Mouse (Mus musculus) G1E (cell line): ENCODE measurements around the gene Gcnt1. TPM values are rescaled to one million over a fixed set of nuclear protein-coding genes. Genes with fewer than 3 reads are reported as not detected.

ENCODE experiments used
- ATAC-seq: 2 replicates; pipeline ENCODE4 v1.8.0; 2016; ENCODE audit warnings: mild to moderate bottlenecking; ENCODE audit not compliant: insufficient number of reproducible peaks, poor library complexity, low FRiP score, severe bottlenecking; ENCODE audit errors: extremely low read depth
- DNase-seq: peaks from one replicate; pipeline ENCODE4 v3.0.0; 2012; ENCODE audit warnings: low spot score
- H3K27me3 ChIP-seq: 2 replicates; pipeline ENCODE4 v1.6.1; 2012; ENCODE audit warnings: mild to moderate bottlenecking, low read length, inconsistent platforms; ENCODE audit not compliant: insufficient read depth
- H3K36me3 ChIP-seq: replicated peaks from 2 replicates; pipeline ENCODE3; 2012; ENCODE audit warnings: mild to moderate bottlenecking, inconsistent platforms
- H3K4me1 ChIP-seq: 2 replicates; pipeline ENCODE4 v1.6.1; 2012; ENCODE audit warnings: low read depth, low read length, inconsistent platforms, mixed read lengths; ENCODE audit not compliant: insufficient read depth
- H3K4me3 ChIP-seq: 2 replicates; pipeline ENCODE4 v1.5.1; 2012; ENCODE audit warnings: low read depth, mild to moderate bottlenecking, inconsistent platforms, low read length, moderate library complexity, mixed read lengths
- H3K9me3 ChIP-seq: replicated peaks from 2 replicates; pipeline ENCODE4 v1.6.1; 2012; ENCODE audit warnings: inconsistent platforms
- CTCF ChIP-seq: IDR thresholded peaks from 2 replicates; pipeline ENCODE4 v1.5.1; 2012; ENCODE audit warnings: low read depth, low read length, inconsistent platforms, mixed read lengths
- GATA1 ChIP-seq: IDR thresholded peaks from 2 replicates; pipeline ENCODE4 v1.6.1; 2012; ENCODE audit warnings: borderline replicate concordance, low read length, inconsistent platforms, mixed read lengths
- GATA2 ChIP-seq: IDR thresholded peaks from 2 replicates; pipeline ENCODE4 v1.6.1; 2012; ENCODE audit warnings: low read depth, low read length, inconsistent platforms, borderline replicate concordance
- POLR2AphosphoS5 ChIP-seq: IDR thresholded peaks from 2 replicates; pipeline ENCODE4 v1.6.1; 2012; ENCODE audit warnings: low read depth, low read length, inconsistent platforms; ENCODE audit not compliant: insufficient replicate concordance
- TAL1 ChIP-seq: conservative IDR thresholded peaks from 2 replicates; pipeline ENCODE4 v1.6.1; 2012; ENCODE audit warnings: low read depth, low read length, inconsistent platforms, mixed read lengths
- polyA plus RNA-seq: library from polyadenylated mRNA; stranded (reverse); fragments of >175 nt; gene quantifications from 2 replicates; pipeline ENCODE4 v1.2.3, GENCODE M21; 2012
- total RNA-seq, 2 experiments: library from RNA; stranded (forward) in 1 of 2; stranded (reverse) in 1 of 2; fragments of 200-1000 nt in 1 of 2; fragments of >200 nt in 1 of 2; fragmentation: Nextera tagmentation in 1 of 2; gene quantifications; 2 replicates each; pipeline ENCODE4 v1.2.3; 2014 to 2017

Gene Gcnt1
- total and polyA plus RNA-seq, 3 experiments: 2.8 to 209 (median 176) TPM

DNA sequence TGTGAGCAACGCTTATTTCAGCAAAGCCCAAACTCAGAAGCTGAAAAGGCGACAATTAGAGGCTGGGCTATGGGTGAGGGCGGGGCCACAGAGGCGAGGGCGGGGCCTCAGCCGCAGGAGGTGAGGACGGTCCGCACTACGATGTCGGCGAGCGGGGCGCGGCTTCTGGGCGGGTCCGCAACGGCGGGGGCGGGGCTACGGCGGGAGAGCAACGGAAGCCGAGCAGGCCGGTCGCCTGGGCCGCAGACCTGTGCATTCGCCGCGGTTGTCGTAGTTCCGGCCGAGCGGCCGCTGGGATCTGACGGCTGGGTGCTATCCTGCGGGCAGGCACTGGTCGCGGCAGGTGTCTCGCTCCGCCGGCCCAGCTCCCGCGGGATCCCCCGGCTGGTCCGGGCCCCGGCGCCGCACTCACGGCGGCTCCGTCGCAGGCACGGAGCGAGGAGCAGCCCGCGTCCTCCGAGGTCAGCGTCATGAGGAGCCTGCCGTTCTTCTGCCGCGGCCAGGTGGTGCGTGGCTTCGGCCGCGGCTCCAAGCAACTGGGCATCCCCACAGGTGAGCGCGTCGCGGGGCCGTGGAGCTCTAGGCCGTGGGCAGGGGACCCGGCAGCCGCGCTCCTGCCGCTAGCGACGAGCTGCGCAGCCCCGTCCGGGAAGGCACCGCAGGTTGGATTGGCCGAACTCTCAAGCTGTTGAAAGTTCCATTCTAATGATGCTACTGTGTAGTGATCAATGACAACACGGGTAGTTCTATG lies 21.4 kb upstream of the Gcnt1 start, which contains the start of gene Rfk:
Gene Rfk (plus strand): TSS at position 203 of the 751 bp plus-strand sequence.
- peak; percentile 90 for DNase-seq
- ATAC-seq: peak; percentile 94
- TF ChIP-seq GATA2 (no peak), CTCF (no peak), POLR2AphosphoS5 (no peak), GATA1 (no peak), TAL1 (no peak)

DNA sequence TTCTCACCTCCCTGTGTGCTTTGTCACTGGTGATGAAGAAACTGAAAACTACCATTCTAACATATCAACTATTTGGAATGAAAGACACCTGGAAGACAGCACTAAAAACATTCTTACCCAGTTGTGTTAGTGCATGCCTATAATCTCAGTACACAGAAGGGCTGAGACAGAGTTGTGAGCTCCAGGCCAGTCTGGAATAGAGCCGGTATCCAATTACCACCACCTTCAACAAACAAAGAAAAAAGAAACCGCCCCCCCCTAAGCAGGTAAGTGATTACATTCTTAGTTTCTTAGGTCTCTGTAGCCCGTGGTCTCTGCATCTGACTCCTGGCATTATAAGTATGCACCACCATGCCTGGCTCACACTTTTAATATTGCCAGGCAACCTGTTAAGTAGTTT lies 20.2 kb upstream of the Gcnt1 start:
- no peak for DNase-seq
- H3K9me3 ChIP-seq: no peaks in the 10 kb centered on the region
- no peak for TF ChIP-seq POLR2AphosphoS5
- TF ChIP-seq GATA2: no peak
- TF ChIP-seq GATA1: no peak
- TF ChIP-seq CTCF: no peak
- no peak for TF ChIP-seq TAL1
- no peak overlapping the region for H3K4me3 ChIP-seq
- ATAC-seq: no peak
- peaks cover 20% of the 10 kb centered on the region for H3K4me1 ChIP-seq
- H3K27me3 ChIP-seq: no peaks in the 10 kb centered on the region
- H3K36me3 ChIP-seq: peaks cover 24% of the 10 kb centered on the region

More for the DNA sequence above, 21.4 kb upstream of the Gcnt1 start, which contains the start of gene Rfk:
- no peaks in the 10 kb centered on the region for H3K9me3 ChIP-seq
- H3K27me3 ChIP-seq: no peaks in the 10 kb centered on the region
- peak within 1 kb of the TSS; percentile 92 for H3K4me3 ChIP-seq
- peaks cover 20% of the 10 kb centered on the region for H3K4me1 ChIP-seq
- H3K36me3 ChIP-seq: peaks cover 35% of the 10 kb centered on the region

DNA sequence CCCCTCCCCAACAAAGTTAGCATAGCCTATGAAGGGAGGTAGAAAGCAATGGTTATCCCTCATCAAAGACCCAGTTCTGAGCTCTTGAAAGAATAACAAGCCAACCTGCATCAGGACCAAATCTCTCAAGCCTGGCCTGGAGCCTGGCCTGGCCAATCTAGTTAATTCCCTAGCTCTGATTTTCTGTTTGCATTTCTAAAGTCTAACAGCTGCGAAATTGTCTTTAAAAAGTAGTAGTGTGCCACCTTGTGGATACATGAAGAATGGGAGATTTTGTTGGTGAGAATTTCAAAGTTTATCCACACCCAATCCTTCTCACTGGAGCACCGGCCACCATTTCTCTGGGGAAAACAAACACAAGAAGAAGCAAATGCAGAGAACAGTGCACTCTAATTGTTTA lies 15.8 kb upstream of the Gcnt1 start:
- peaks cover 7% of the 10 kb centered on the region for H3K27me3 ChIP-seq
- no peaks in the 10 kb centered on the region for H3K9me3 ChIP-seq
- ATAC-seq (no peak), DNase-seq (peak; percentile 25)
- no peak for TF ChIP-seq TAL1
- TF ChIP-seq POLR2AphosphoS5: no peak
- TF ChIP-seq GATA1: no peak
- TF ChIP-seq GATA2: no peak
- no peak for TF ChIP-seq CTCF
- H3K36me3 ChIP-seq: no peaks in the 10 kb centered on the region
- H3K4me1 ChIP-seq: peaks cover 11% of the 10 kb centered on the region
- no peak overlapping the region for H3K4me3 ChIP-seq

DNA sequence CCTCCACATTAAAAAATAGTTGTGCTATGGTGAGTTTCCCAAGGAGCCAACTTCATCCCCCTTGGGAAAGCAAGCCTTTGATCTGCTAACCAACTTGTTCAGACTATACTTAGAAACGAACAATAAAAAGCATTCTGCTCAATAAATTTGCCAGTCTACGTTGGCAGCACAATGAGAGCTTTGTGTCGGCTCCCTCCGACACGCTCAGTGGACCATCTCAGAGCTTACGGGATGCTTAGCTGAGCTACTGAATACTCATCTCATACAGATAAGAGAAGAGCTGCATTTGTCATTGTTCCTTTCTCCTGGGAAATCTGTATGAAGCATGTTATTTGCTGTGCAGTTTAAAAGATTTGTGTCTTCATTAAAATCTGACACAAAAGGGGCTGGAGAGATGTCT lies 13.8 kb upstream of the Gcnt1 start:
- H3K36me3 ChIP-seq: no peaks in the 10 kb centered on the region
- H3K27me3 ChIP-seq: peaks cover 19% of the 10 kb centered on the region
- DNase-seq: no peak
- peaks cover 5% of the 10 kb centered on the region; the same call in 1 of the 2 replicates for H3K4me1 ChIP-seq
- ATAC-seq: no peak
- TF ChIP-seq GATA2 (no peak), CTCF (no peak), POLR2AphosphoS5 (no peak), TAL1 (no peak), GATA1 (no peak)
- H3K4me3 ChIP-seq: no peak overlapping the region
- no peaks in the 10 kb centered on the region for H3K9me3 ChIP-seq

DNA sequence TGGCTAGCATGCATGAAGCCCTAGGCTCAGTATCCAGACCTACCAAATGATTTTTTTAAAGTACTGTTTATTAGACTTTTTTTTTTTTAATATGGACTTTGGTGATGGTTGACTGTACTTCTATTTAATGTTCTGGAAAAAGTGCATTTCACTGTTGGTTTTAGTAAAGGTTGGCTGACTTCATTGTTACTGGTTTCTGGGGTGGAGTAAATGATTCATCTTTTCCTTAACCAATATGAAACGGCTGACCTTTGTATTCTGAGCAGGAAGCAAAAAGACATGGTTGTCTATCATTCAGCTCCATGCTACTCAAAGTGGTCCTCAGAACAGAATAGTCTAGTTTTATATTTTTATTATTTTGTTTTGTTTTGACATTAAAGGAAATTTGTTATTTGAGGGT lies 12.8 kb upstream of the Gcnt1 start:
- ATAC-seq (no peak), DNase-seq (no peak)
- TF ChIP-seq TAL1 (no peak), CTCF (no peak), GATA2 (no peak), POLR2AphosphoS5 (no peak), GATA1 (no peak)
- Histone ChIP-seq H3K4me3 (no peak overlapping the region), H3K4me1 (peaks cover 5% of the 10 kb centered on the region; the same call in 1 of the 2 replicates), H3K36me3 (no peaks in the 10 kb centered on the region), H3K27me3 (peaks cover 19% of the 10 kb centered on the region), H3K9me3 (no peaks in the 10 kb centered on the region)

DNA sequence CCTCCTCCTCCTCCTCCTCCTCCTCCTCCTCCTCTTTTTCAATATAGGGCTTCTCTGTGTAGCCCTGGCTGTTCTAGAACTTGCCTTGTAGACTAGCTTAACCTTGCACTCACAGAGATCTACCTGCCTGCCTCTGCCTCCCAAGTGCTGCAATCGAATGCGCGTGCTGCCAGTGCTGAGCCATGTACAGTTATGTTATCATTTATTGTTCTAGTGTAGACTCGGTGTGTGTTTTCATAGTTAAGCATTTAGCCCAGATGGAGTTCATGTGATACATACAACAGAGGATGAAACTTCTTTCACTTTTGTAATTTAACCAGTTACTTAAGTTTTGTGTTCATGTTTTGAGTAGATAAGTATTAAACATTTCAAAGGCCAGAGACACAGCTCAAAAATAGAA lies 12.4 kb upstream of the Gcnt1 start:
- TF ChIP-seq CTCF (no peak), GATA1 (no peak), TAL1 (no peak), POLR2AphosphoS5 (no peak), GATA2 (no peak)
- ATAC-seq: no peak

More for the DNA sequence above, 12.4 kb upstream of the Gcnt1 start:
- H3K9me3 ChIP-seq: no peaks in the 10 kb centered on the region
- DNase-seq: no peak
- peaks cover 19% of the 10 kb centered on the region for H3K27me3 ChIP-seq
- peaks cover 5% of the 10 kb centered on the region; the same call in 1 of the 2 replicates for H3K4me1 ChIP-seq
- no peaks in the 10 kb centered on the region for H3K36me3 ChIP-seq
- H3K4me3 ChIP-seq: no peak overlapping the region
